Mouse (Mus musculus) cortical plate, adult 2 months (tissue): ENCODE measurements at regions not wholly inside any gene's neighbourhood (a gene's known extent, or its start where the extent isn't known, plus 50 kb on each side); places are given as distances from the start of the nearest gene placed in this dataset.

Experiments
- CTCF ChIP-seq: fragments of 200-500 bp; IDR thresholded peaks from 2 replicates; pipeline ENCODE4 v1.5.1; 2011; ENCODE audit warnings: mild to moderate bottlenecking, control low read depth, low read length; ENCODE audit not compliant: insufficient read depth; ENCODE audit errors: extremely low read depth
- POLR2A ChIP-seq: fragments of 200-500 bp; IDR thresholded peaks from 2 replicates; pipeline ENCODE4 v1.6.1; 2011; ENCODE audit warnings: mild to moderate bottlenecking, low read length, control low read depth; ENCODE audit not compliant: insufficient read depth; ENCODE audit errors: extremely low read depth

GRCm38 (mm10) chr2:138688140-138688871 is 431.9 kb downstream of the Btbd3 start:
- TF ChIP-seq POLR2A (no peak), CTCF (no peak)
